Mouse (Mus musculus) fat pad, adult 2 months (tissue): ENCODE measurements at regions not wholly inside any gene's neighbourhood (a gene's known extent, or its start where the extent isn't known, plus 50 kb on each side); places are given as distances from the start of the nearest gene placed in this dataset.

Experiments
- DNase-seq: peaks from one replicate; pipeline ENCODE4 v3.0.0-alpha.2; 2011; ENCODE audit warnings: low read depth, low spot score; ENCODE audit errors: extremely low read depth

GRCm38 (mm10) chr10:67339371-67339929, 54.3 kb upstream of the Nrbf2 start:
- peak; percentile 97 for DNase-seq

- DNase-seq, result no peak
Measured at GRCm38 (mm10) chr10:67344722-67345121, 59.6 kb upstream of the Nrbf2 start.

GRCm38 (mm10) chr10:67350956-67351355, 65.9 kb upstream of the Nrbf2 start:
- no peak for DNase-seq

- DNase-seq, result no peak
Measured at GRCm38 (mm10) chr10:67360793-67361192, 75.7 kb upstream of the Nrbf2 start.

GRCm38 (mm10) chr10:67361281-67361680, 76.2 kb upstream of the Nrbf2 start:
- no peak for DNase-seq

GRCm38 (mm10) chr10:67364595-67364994, 79.5 kb upstream of the Nrbf2 start:
- no peak for DNase-seq

GRCm38 (mm10) chr10:67365158-67365557, 80.1 kb upstream of the Nrbf2 start:
- no peak for DNase-seq

GRCm38 (mm10) chr10:67372569-67373161, 87.6 kb upstream of the Nrbf2 start:
- DNase-seq, result no peak

- DNase-seq, result no peak
Measured at GRCm38 (mm10) chr10:67376638-67377037, 91.5 kb upstream of the Nrbf2 start.

GRCm38 (mm10) chr10:67377643-67378223, 92.6 kb upstream of the Nrbf2 start:
- peak; percentile 52 for DNase-seq

- DNase-seq, result no peak
Measured at GRCm38 (mm10) chr10:67380174-67380573, 95.1 kb upstream of the Nrbf2 start.

- peak; percentile 78 for DNase-seq
Measured at GRCm38 (mm10) chr10:67383352-67383751, 98.2 kb upstream of the Nrbf2 start.

- DNase-seq, result no peak
Measured at GRCm38 (mm10) chr10:67383802-67384567, 98.9 kb upstream of the Nrbf2 start.

GRCm38 (mm10) chr10:67384568-67384958, 99.5 kb upstream of the Nrbf2 start:
- no peak for DNase-seq

- DNase-seq, result no peak
Measured at GRCm38 (mm10) chr10:67385966-67386365, 100.9 kb upstream of the Nrbf2 start.

GRCm38 (mm10) chr10:67388755-67389154, 103.7 kb upstream of the Nrbf2 start:
- no peak for DNase-seq

GRCm38 (mm10) chr10:67400434-67400833, 115.3 kb upstream of the Nrbf2 start:
- no peak for DNase-seq

GRCm38 (mm10) chr10:67401409-67401808, 116.3 kb upstream of the Nrbf2 start:
- no peak for DNase-seq

- DNase-seq, result no peak
Measured at GRCm38 (mm10) chr10:67417529-67417928, 117.7 kb upstream of the Egr2 start.

- DNase-seq, result no peak
Measured at GRCm38 (mm10) chr10:67420761-67421160, 114.5 kb upstream of the Egr2 start.

GRCm38 (mm10) chr10:67425407-67425806, 109.9 kb upstream of the Egr2 start:
- DNase-seq, result no peak

GRCm38 (mm10) chr10:67427220-67427619, 108.1 kb upstream of the Egr2 start:
- DNase-seq, result no peak
